Mouse (Mus musculus): ENCODE measurements around the gene Zfp770.

GRCm38 (mm10) chr2:114249440-114249839 is 48.2 kb upstream of the Zfp770 start:
- TF ChIP-seq POLR2A (IDR thresholded peaks at IDR 0.05; ENCODE audit: borderline replicate concordance, low read depth, low read length) (no peak), CTCF (IDR thresholded peaks at IDR 0.05; ENCODE audit: low read depth, low read length) (no peak)

Measured in bone marrow macrophage, adult 2 months (primary cell).